In the genomic region with DNA sequence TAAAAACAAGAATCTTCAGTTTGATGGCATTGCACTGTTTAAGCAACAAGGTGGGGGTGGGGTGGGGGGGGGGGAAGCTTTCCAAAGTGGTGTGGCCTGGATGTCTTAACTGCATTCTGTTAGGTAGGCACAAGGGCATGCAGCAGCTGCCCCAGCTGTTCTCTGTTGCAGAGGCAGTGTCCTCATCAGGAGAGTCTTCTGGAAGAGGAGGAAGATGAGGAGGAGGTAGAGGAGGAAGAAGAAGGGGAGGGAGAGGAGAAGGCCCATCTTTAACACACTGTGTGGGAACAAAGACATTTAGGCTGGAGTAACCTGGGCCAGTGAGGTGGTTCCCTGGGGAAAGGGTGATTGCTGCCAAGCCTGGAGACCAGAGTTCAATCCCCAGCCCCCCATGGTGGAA, we compare ENCODE assay signal across 18 mouse cellular contexts. TPM values are rescaled to one million over a fixed set of nuclear protein-coding genes. Genes with fewer than 3 reads are reported as not detected.
"Had no signal": no experiment of that assay in that cellular context is flagged by ENCODE, and none has a peak within 500 bp of the region (broad histone marks: within the 10 kb centered on the region; RNA-seq: fewer than 3 reads in every experiment).

No protein-coding gene starts in this region.

- DNase-seq: lung, embryonic 14.5 days; lung, postnatal 4 days; midbrain, embryonic 14.5 days; retina, postnatal 1 day; right cerebral cortex, postnatal 25 days; right cerebral cortex, postnatal 4 days; spleen, adult 18-20 months; thymus, adult 18-20 months; thymus, postnatal 14 days; thymus, postnatal 36 days had no signal

- H3K4me3 ChIP-seq: midbrain, embryonic 10.5 days; midbrain, embryonic 12.5 days; myocyte; neural tube, embryonic 13.5 days; neural tube, embryonic 15.5 days had no signal

- H3K36me3 ChIP-seq: midbrain, embryonic 10.5 days; midbrain, embryonic 12.5 days; neural tube, embryonic 13.5 days; neural tube, embryonic 15.5 days had no signal

- H3K9me3 ChIP-seq: midbrain, embryonic 10.5 days; midbrain, embryonic 12.5 days; neural tube, embryonic 15.5 days had no signal

- H3K27ac ChIP-seq: midbrain, embryonic 12.5 days; neural tube, embryonic 13.5 days; neural tube, embryonic 15.5 days had no signal

- H3K27me3 ChIP-seq: midbrain, embryonic 12.5 days; neural tube, embryonic 13.5 days; neural tube, embryonic 15.5 days had no signal

- H3K9ac ChIP-seq: lung, embryonic 14.5 days; midbrain, embryonic 12.5 days; neural tube, embryonic 15.5 days had no signal

RNA-seq across cellular contexts. Expression of a gene that starts 5.6 kb away (rescaled TPM):
- total RNA-seq: megakaryocyte, adult 5-6 weeks; megakaryocyte-erythroid progenitor cell, adult 5-6 weeks had no signal
- polyA plus RNA-seq: midbrain, embryonic 14.5 days; midbrain, embryonic 16.5 days had no signal

RNA-seq across cellular contexts. Expression of a gene that starts 23.0 kb away (rescaled TPM):
- total RNA-seq: megakaryocyte-erythroid progenitor cell, adult 5-6 weeks had no signal
- polyA plus RNA-seq: myocyte had no signal

RNA-seq across cellular contexts. Expression of a gene that starts 25.1 kb away (rescaled TPM):
- total RNA-seq: megakaryocyte, adult 5-6 weeks; megakaryocyte-erythroid progenitor cell, adult 5-6 weeks had no signal

RNA-seq across cellular contexts. Expression of a gene that starts 30.8 kb away (rescaled TPM):
- total RNA-seq: megakaryocyte-erythroid progenitor cell, adult 5-6 weeks had no signal
- polyA plus RNA-seq: myocyte had no signal

RNA-seq across cellular contexts. Expression of a gene that starts 33.0 kb away (rescaled TPM):
- polyA plus RNA-seq: myocyte had no signal
